Mouse (Mus musculus): Measurements from ENCODE around the gene Camkv. TPM values are rescaled to one million over a fixed set of nuclear protein-coding genes. Genes with fewer than 3 reads are reported as not detected.

Gene Camkv
- polyA plus RNA-seq, 1 experiment: 0.08 TPM

GRCm38 (mm10) chr9:107968531-107968930, 33.1 kb downstream of the Camkv start:
- DNase-seq (ENCODE audit: low read depth in 1 of 2, low spot score in 2 of 2): no peak
- H3K4me1 ChIP-seq (ENCODE audit: control insufficient read depth, insufficient read depth, insufficient read length): no peaks in the 10 kb centered on the region
- WGBS: 95% methylated on average over 7 of the region's 7 CpGs
- H3K4me3 ChIP-seq (ENCODE audit: extremely low read depth, insufficient read depth, insufficient read length): no peak overlapping the region
- no peak overlapping the region for H3K27ac ChIP-seq (ENCODE audit: insufficient read depth, low read length)
- TF ChIP-seq POLR2A (IDR thresholded peaks at IDR 0.05; ENCODE audit: low read depth, low read length): no peak
- no peak for TF ChIP-seq CTCF (IDR thresholded peaks at IDR 0.05; ENCODE audit: extremely low read depth, insufficient read depth, insufficient read length, insufficient replicate concordance)
- H3K36me3 ChIP-seq (ENCODE audit: control insufficient read depth, insufficient read depth, low read length): no peaks in the 10 kb centered on the region
- no peaks in the 10 kb centered on the region for H3K27me3 ChIP-seq (ENCODE audit: control insufficient read depth, insufficient read depth, low read length)

GRCm38 (mm10) chr9:107970311-107970710, 34.8 kb downstream of the Camkv start:
- Histone ChIP-seq H3K36me3 (ENCODE audit: control insufficient read depth, insufficient read depth, low read length) (no peaks in the 10 kb centered on the region), H3K27me3 (ENCODE audit: control insufficient read depth, insufficient read depth, low read length) (no peaks in the 10 kb centered on the region), H3K4me3 (ENCODE audit: extremely low read depth, insufficient read depth, insufficient read length) (no peak overlapping the region), H3K4me1 (ENCODE audit: control insufficient read depth, insufficient read depth, insufficient read length) (peaks cover 5% of the 10 kb centered on the region), H3K27ac (ENCODE audit: insufficient read depth, low read length) (no peak overlapping the region)
- TF ChIP-seq CTCF (IDR thresholded peaks at IDR 0.05; ENCODE audit: extremely low read depth, insufficient read depth, insufficient read length, insufficient replicate concordance): no peak
- TF ChIP-seq POLR2A (IDR thresholded peaks at IDR 0.05; ENCODE audit: low read depth, low read length): no peak
- no peak for DNase-seq (ENCODE audit: low read depth in 1 of 2, low spot score in 2 of 2)
- WGBS: 91% methylated on average over 5 of the region's 5 CpGs

- DNase-seq (ENCODE audit: low read depth in 1 of 2, low spot score in 2 of 2): no peak
- WGBS: 59% methylated on average over 8 of the region's 8 CpGs
- TF ChIP-seq CTCF (IDR thresholded peaks at IDR 0.05; ENCODE audit: extremely low read depth, insufficient read depth, insufficient read length, insufficient replicate concordance) (no peak), POLR2A (IDR thresholded peaks at IDR 0.05; ENCODE audit: low read depth, low read length) (no peak)
- Histone ChIP-seq H3K4me3 (ENCODE audit: extremely low read depth, insufficient read depth, insufficient read length) (no peak overlapping the region), H3K27me3 (ENCODE audit: control insufficient read depth, insufficient read depth, low read length) (no peaks in the 10 kb centered on the region), H3K27ac (ENCODE audit: insufficient read depth, low read length) (peak overlapping the region; percentile 15; the same call in 1 of the 2 replicates), H3K36me3 (ENCODE audit: control insufficient read depth, insufficient read depth, low read length) (no peaks in the 10 kb centered on the region; the same call in 1 of the 2 replicates), H3K4me1 (ENCODE audit: control insufficient read depth, insufficient read depth, insufficient read length) (peaks cover 5% of the 10 kb centered on the region)
Observed at GRCm38 (mm10) chr9:107971690-107972541, 36.4 kb downstream of the Camkv start.

- Histone ChIP-seq H3K4me1 (ENCODE audit: control insufficient read depth, insufficient read depth, insufficient read length) (peaks cover 5% of the 10 kb centered on the region), H3K4me3 (ENCODE audit: extremely low read depth, insufficient read depth, insufficient read length) (no peak overlapping the region), H3K27me3 (ENCODE audit: control insufficient read depth, insufficient read depth, low read length) (no peaks in the 10 kb centered on the region), H3K27ac (ENCODE audit: insufficient read depth, low read length) (peak overlapping the region; percentile 74), H3K36me3 (ENCODE audit: control insufficient read depth, insufficient read depth, low read length) (peaks cover 22% of the 10 kb centered on the region)
- no peak for DNase-seq (ENCODE audit: low read depth in 1 of 2, low spot score in 2 of 2)
- WGBS: 59% methylated on average over 10 of the region's 10 CpGs
- TF ChIP-seq POLR2A (IDR thresholded peaks at IDR 0.05; ENCODE audit: low read depth, low read length) (no peak), CTCF (IDR thresholded peaks at IDR 0.05; ENCODE audit: extremely low read depth, insufficient read depth, insufficient read length, insufficient replicate concordance) (no peak)
Observed at GRCm38 (mm10) chr9:107974491-107975171, 39.2 kb downstream of the Camkv start.

GRCm38 (mm10) chr9:107975399-107976386, 40.2 kb downstream of the Camkv start, which contains the start of gene Uba7:
Gene Uba7 (plus strand): TSS chr9:107975505.
- Histone ChIP-seq H3K36me3 (ENCODE audit: control insufficient read depth, insufficient read depth, low read length) (peaks cover 27% of the 10 kb centered on the region), H3K4me1 (ENCODE audit: control insufficient read depth, insufficient read depth, insufficient read length) (peaks cover 5% of the 10 kb centered on the region), H3K27ac (ENCODE audit: insufficient read depth, low read length) (peak within 1 kb of the TSS; percentile 85), H3K27me3 (ENCODE audit: control insufficient read depth, insufficient read depth, low read length) (no peaks in the 10 kb centered on the region), H3K4me3 (ENCODE audit: extremely low read depth, insufficient read depth, insufficient read length) (peak within 1 kb of the TSS; percentile 60)
- TF ChIP-seq POLR2A (IDR thresholded peaks at IDR 0.05; ENCODE audit: low read depth, low read length) (peak; percentile 35; the same call in 1 of the 2 replicates), CTCF (IDR thresholded peaks at IDR 0.05; ENCODE audit: extremely low read depth, insufficient read depth, insufficient read length, insufficient replicate concordance) (no peak)
- 11% methylated on average over 12 of the region's 12 CpGs for WGBS
- DNase-seq (ENCODE audit: low read depth in 1 of 2, low spot score in 2 of 2): peak; percentile 56 to 69

GRCm38 (mm10) chr9:107978815-107979214, 43.3 kb downstream of the Camkv start:
- Histone ChIP-seq H3K27me3 (ENCODE audit: control insufficient read depth, insufficient read depth, low read length) (no peaks in the 10 kb centered on the region), H3K36me3 (ENCODE audit: control insufficient read depth, insufficient read depth, low read length) (peaks cover 38% of the 10 kb centered on the region), H3K27ac (ENCODE audit: insufficient read depth, low read length) (no peak overlapping the region), H3K4me1 (ENCODE audit: control insufficient read depth, insufficient read depth, insufficient read length) (peaks cover 26% of the 10 kb centered on the region), H3K4me3 (ENCODE audit: extremely low read depth, insufficient read depth, insufficient read length) (no peak overlapping the region)
- no peak for TF ChIP-seq POLR2A (IDR thresholded peaks at IDR 0.05; ENCODE audit: low read depth, low read length)
- no peak for TF ChIP-seq CTCF (IDR thresholded peaks at IDR 0.05; ENCODE audit: extremely low read depth, insufficient read depth, insufficient read length, insufficient replicate concordance)
- no peak for DNase-seq (ENCODE audit: low read depth in 1 of 2, low spot score in 2 of 2)
- WGBS: 94% methylated on average over 12 of the region's 12 CpGs
